Mouse (Mus musculus) small intestine, adult 2 months (tissue): ENCODE results near the gene Jade1.

Experiments used
- CTCF ChIP-seq: fragments of 200-500 bp; IDR thresholded peaks from 2 replicates; pipeline ENCODE4 v1.5.1; 2012; ENCODE audit warnings: low read depth, mild to moderate bottlenecking, control low read depth, inconsistent platforms, low read length, moderate library complexity, mixed read lengths; ENCODE audit not compliant: insufficient replicate concordance, insufficient read length; ENCODE audit errors: extremely low read depth
- POLR2A ChIP-seq: fragments of 200-500 bp; IDR thresholded peaks from 2 replicates; pipeline ENCODE4 v1.6.1; 2012; ENCODE audit warnings: low read depth, mild to moderate bottlenecking, control low read depth, inconsistent platforms, low read length, moderate library complexity

- TF ChIP-seq CTCF (no peak), POLR2A (no peak)
Measured at GRCm38 (mm10) chr3:41554480-41555475, 753 bp upstream of the Jade1 start.
